In the genomic region with DNA sequence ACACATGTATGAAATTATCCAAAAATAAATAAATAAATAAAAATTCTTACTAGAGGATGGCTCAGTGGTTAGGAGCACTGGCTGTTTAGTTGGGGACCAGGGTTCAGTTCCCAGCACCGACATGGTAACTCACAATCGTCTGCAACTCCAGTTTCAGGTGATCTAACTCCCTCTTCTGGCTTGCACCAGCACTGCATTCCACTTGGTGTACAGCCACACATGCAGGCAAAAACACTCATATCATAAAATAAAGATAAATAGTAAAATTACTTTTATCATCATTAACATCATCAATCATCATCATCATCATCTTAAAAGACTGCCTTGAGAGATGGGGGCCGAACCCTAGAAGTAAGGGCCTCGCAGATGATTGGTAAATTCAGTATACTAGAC, we compare ENCODE assay signal across 8 mouse cellular contexts. TPM values are rescaled to one million over a fixed set of nuclear protein-coding genes. Genes with fewer than 3 reads are reported as not detected.
DNase-seq lines count a peak whose midpoint lies in the region; ATAC-seq and TF ChIP-seq lines count a peak whose summit lies in the region.

No protein-coding gene starts in this region.

- no peak overlapping the region for H3K27ac ChIP-seq in kidney, embryonic 14.5 days (ENCODE audit: low read depth, low read length)
- no peak overlapping the region for H3K27ac ChIP-seq in embryonic facial prominence, embryonic 12.5 days
- H3K27ac ChIP-seq in intestine, embryonic 15.5 days, result no peak overlapping the region

- WGBS in kidney, embryonic 14.5 days, result 69% methylated on average over 4 of the region's 4 CpGs
- 63% methylated on average over 4 of the region's 4 CpGs for WGBS in embryonic facial prominence, embryonic 12.5 days
- WGBS in intestine, embryonic 15.5 days, result 57% methylated on average over 4 of the region's 4 CpGs

- H3K4me3 ChIP-seq in kidney, embryonic 14.5 days (ENCODE audit: low read length), result peak overlapping the region; percentile 82
- peak overlapping the region; percentile 93 for H3K4me3 ChIP-seq in embryonic facial prominence, embryonic 12.5 days
- peak overlapping the region; percentile 96 for H3K4me3 ChIP-seq in intestine, embryonic 15.5 days (replicated peaks)
- peak overlapping the region; percentile 54 for H3K4me3 ChIP-seq in myocyte

- H3K36me3 ChIP-seq in kidney, embryonic 14.5 days (ENCODE audit: control insufficient read depth, insufficient read depth, low read length), result 0 out of 2 replicates have a peak, but pooled peaks cover 2% of the 10 kb centered on the region
- H3K36me3 ChIP-seq in embryonic facial prominence, embryonic 12.5 days, result peaks cover 10% of the 10 kb centered on the region; the same call in 1 of the 2 replicates
- H3K36me3 ChIP-seq in intestine, embryonic 15.5 days, result no peaks in the 10 kb centered on the region
- no peaks in the 10 kb centered on the region for H3K36me3 ChIP-seq in myocyte (ENCODE audit: control insufficient read depth, insufficient read depth)

- DNase-seq in kidney, adult 11 months, result no peak
- no peak for DNase-seq in c-Kit-positive CD71-positive TER-119-positive erythroid progenitor cells, embryonic 14.5 days (ENCODE audit: low spot score)
- DNase-seq in embryo, embryonic 11 days, result no peak

- peak overlapping the region; percentile 72 for H3K4me2 ChIP-seq in kidney, embryonic 14.5 days (replicated peaks; ENCODE audit: low read depth, low read length)
- H3K4me2 ChIP-seq in embryonic facial prominence, embryonic 12.5 days (replicated peaks), result peak overlapping the region; percentile 64
- peak overlapping the region; percentile 76 for H3K4me2 ChIP-seq in intestine, embryonic 15.5 days (replicated peaks)
- peak overlapping the region; percentile 60 for H3K4me2 ChIP-seq in myocyte (ENCODE audit: low read depth)

- H3K4me1 ChIP-seq in kidney, embryonic 14.5 days (ENCODE audit: control insufficient read depth, insufficient read depth, low read length), result peaks cover 10% of the 10 kb centered on the region; the same call in 1 of the 2 replicates
- H3K4me1 ChIP-seq in embryonic facial prominence, embryonic 12.5 days, result peaks cover 9% of the 10 kb centered on the region; the same call in 1 of the 2 replicates
- peaks cover 10% of the 10 kb centered on the region for H3K4me1 ChIP-seq in intestine, embryonic 15.5 days (replicated peaks)

- no peak for TF ChIP-seq POLR2A in myocyte (IDR thresholded peaks at IDR 0.05; ENCODE audit: insufficient read length, low read depth)

- no peak overlapping the region; the same call in 1 of the 2 replicates for H3K9ac ChIP-seq in kidney, embryonic 14.5 days (ENCODE audit: low read depth, low read length)
- no peak overlapping the region for H3K9ac ChIP-seq in embryonic facial prominence, embryonic 12.5 days
- no peak overlapping the region for H3K9ac ChIP-seq in intestine, embryonic 15.5 days

- H3ac ChIP-seq in myocyte (ENCODE audit: control insufficient read depth, insufficient read length), result no peak overlapping the region

- no peak for ATAC-seq in kidney, embryonic 14.5 days (ENCODE audit: low FRiP score, low TSS enrichment)
- no peak for ATAC-seq in embryonic facial prominence, embryonic 12.5 days (ENCODE audit: insufficient number of reproducible peaks, insufficient read depth, low FRiP score, low TSS enrichment)
- 0 out of 2 replicates have a peak, but pooled peaks have one; percentile 9 for ATAC-seq in intestine, embryonic 15.5 days
- no peak for ATAC-seq in erythroid progenitor cell, adult 5-6 weeks (replicated peaks; ENCODE audit: low FRiP score, poor library complexity, severe bottlenecking)

- H3K9me3 ChIP-seq in kidney, embryonic 14.5 days (ENCODE audit: control insufficient read depth, low read length), result no peaks in the 10 kb centered on the region
- H3K9me3 ChIP-seq in embryonic facial prominence, embryonic 12.5 days, result no peaks in the 10 kb centered on the region
- H3K9me3 ChIP-seq in intestine, embryonic 15.5 days, result no peaks in the 10 kb centered on the region

- peaks cover 8% of the 10 kb centered on the region for H3K79me2 ChIP-seq in myocyte (ENCODE audit: control insufficient read depth, insufficient read depth)

- H3K27me3 ChIP-seq in kidney, embryonic 14.5 days (ENCODE audit: control insufficient read depth, insufficient read depth, low read length), result no peaks in the 10 kb centered on the region
- no peaks in the 10 kb centered on the region for H3K27me3 ChIP-seq in embryonic facial prominence, embryonic 12.5 days
- no peaks in the 10 kb centered on the region for H3K27me3 ChIP-seq in intestine, embryonic 15.5 days (replicated peaks)
- H3K27me3 ChIP-seq in myocyte (ENCODE audit: control insufficient read depth, insufficient read depth, insufficient read length), result no peaks in the 10 kb centered on the region

TF ChIP-seq in myocyte, 11 proteins besides CTCF, POLR2A, EP300 and RAD21:
- TF ChIP-seq E2F4 (IDR thresholded peaks at IDR 0.05; ENCODE audit: insufficient read depth) (no peak), POLR2AphosphoS2 (IDR thresholded peaks at IDR 0.05; ENCODE audit: insufficient read length, low read depth) (no peak), REST (IDR thresholded peaks at IDR 0.05; ENCODE audit: insufficient read depth, insufficient read length) (no peak), SRF (IDR thresholded peaks at IDR 0.05; ENCODE audit: control insufficient read depth, insufficient read length, low read depth) (no peak), TCF12 (IDR thresholded peaks at IDR 0.05; ENCODE audit: insufficient read depth, poor library complexity, severe bottlenecking) (no peak), MAX (IDR thresholded peaks at IDR 0.05; ENCODE audit: low read depth) (no peak), TCF3 (IDR thresholded peaks at IDR 0.05; ENCODE audit: insufficient read length, low read depth) (no peak), USF1 (IDR thresholded peaks at IDR 0.05; ENCODE audit: low read depth) (no peak), MYOD1 (IDR thresholded peaks at IDR 0.05; ENCODE audit: control insufficient read depth in 1 of 3, insufficient read length in 2 of 3, low read depth in 2 of 3) (no peak), CEBPB (IDR thresholded peaks at IDR 0.05; ENCODE audit: insufficient read depth, poor library complexity, severe bottlenecking) (no peak), MYOG (IDR thresholded peaks at IDR 0.05; ENCODE audit: control insufficient read depth in 1 of 3, insufficient read depth in 1 of 3, insufficient read length in 2 of 3, low read depth in 2 of 3) (no peak)

RNA-seq across cellular contexts. Expression of a gene that starts 0.4 kb away (rescaled TPM):
- polyA plus RNA-seq in kidney, embryonic 14.5 days (2014; fragmentation: Nextera tagmentation; extraction: Ambion mirVana), result 18.7 and 33.4 TPM in 2 replicates
- polyA plus RNA-seq in embryonic facial prominence, embryonic 12.5 days (2016; fragmentation: Nextera tagmentation; extraction: Ambion mirVana), result 27.3 and 28.1 TPM in 2 replicates
- 22.5 and 23.0 TPM in 2 replicates for polyA plus RNA-seq in intestine, embryonic 15.5 days (2015; fragmentation: Nextera tagmentation; extraction: Ambion mirVana)
- polyA plus RNA-seq in myocyte (2012; fragmentation: generic; extraction: Trizol), result 17.0 TPM
- 1.7 and 2.9 TPM in 2 replicates for total RNA-seq in erythroid progenitor cell, adult 5-6 weeks (2015; ENCODE audit: low replicate concordance)
- total RNA-seq in erythroid progenitor cell, adult 5-6 weeks (2017; ENCODE audit: low replicate concordance), result 3.9 and 4.0 TPM in 2 replicates

RNA-seq across cellular contexts. Expression of a gene that starts 8.9 kb away (rescaled TPM):
- polyA plus RNA-seq in kidney, embryonic 14.5 days (2014; fragmentation: Nextera tagmentation; extraction: Ambion mirVana), result 5.2 and 5.8 TPM in 2 replicates
- 0.27 and 0.40 TPM in 2 replicates for polyA plus RNA-seq in embryonic facial prominence, embryonic 12.5 days (2016; fragmentation: Nextera tagmentation; extraction: Ambion mirVana)
- polyA plus RNA-seq in intestine, embryonic 15.5 days (2015; fragmentation: Nextera tagmentation; extraction: Ambion mirVana), result 33.1 and 36.9 TPM in 2 replicates
- polyA plus RNA-seq in myocyte (2012; fragmentation: generic; extraction: Trizol), result 0.04 TPM
- not detected in 2 replicates for total RNA-seq in erythroid progenitor cell, adult 5-6 weeks (2015; ENCODE audit: low replicate concordance)
- not detected in 2 replicates for total RNA-seq in erythroid progenitor cell, adult 5-6 weeks (2017; ENCODE audit: low replicate concordance)

RNA-seq across cellular contexts. Expression of a gene that starts 56.9 kb away (rescaled TPM):
- 26.1 and 33.4 TPM in 2 replicates for polyA plus RNA-seq in kidney, embryonic 14.5 days (2014; fragmentation: Nextera tagmentation; extraction: Ambion mirVana)
- polyA plus RNA-seq in embryonic facial prominence, embryonic 12.5 days (2016; fragmentation: Nextera tagmentation; extraction: Ambion mirVana), result 31.0 and 31.2 TPM in 2 replicates
- 26.9 and 27.4 TPM in 2 replicates for polyA plus RNA-seq in intestine, embryonic 15.5 days (2015; fragmentation: Nextera tagmentation; extraction: Ambion mirVana)
- 13.4 TPM for polyA plus RNA-seq in myocyte (2012; fragmentation: generic; extraction: Trizol)
- total RNA-seq in erythroid progenitor cell, adult 5-6 weeks (2015; ENCODE audit: low replicate concordance), result 2.1 TPM in 1 of 2 replicates, not detected in the other
- total RNA-seq in erythroid progenitor cell, adult 5-6 weeks (2017; ENCODE audit: low replicate concordance), result 1.7 and 6.5 TPM in 2 replicates
